Mouse (Mus musculus) lung, embryonic 16.5 days (tissue): Measurements from ENCODE around the gene Rsph3a. TPM values are rescaled to one million over a fixed set of nuclear protein-coding genes. Genes with fewer than 3 reads are reported as not detected.
"Not testable (repeated sequence)": the region's sequence is repeated elsewhere in the genome, so short reads cannot be mapped to it uniquely, and the experiment has no call there.

Experiments used
- ATAC-seq: fragments of 200-750 bp; cut with Nextera tagmentation; 2 replicates; pipeline ENCODE4 v1.8.0; 2017; ENCODE audit warnings: low read depth, mild to moderate bottlenecking, moderate library complexity
- H3K27ac ChIP-seq: fragments of 300-500 bp; sonication (generic); 2 replicates; pipeline ENCODE4 v1.5.1; 2014; ENCODE audit warnings: mild to moderate bottlenecking, control low read depth, low read length
- H3K27me3 ChIP-seq: fragments of 300-500 bp; sonication (generic); 2 replicates; pipeline ENCODE4 v1.6.1; 2014; ENCODE audit warnings: low read depth, low read length, mixed read lengths; ENCODE audit not compliant: control insufficient read depth, insufficient read depth
- H3K36me3 ChIP-seq: fragments of 300-500 bp; sonication (generic); 2 replicates; pipeline ENCODE4 v1.6.1; 2014; ENCODE audit warnings: low read length; ENCODE audit not compliant: control insufficient read depth, insufficient read depth
- H3K4me1 ChIP-seq: fragments of 300-500 bp; sonication (generic); replicated peaks from 2 replicates; pipeline ENCODE4 v1.6.1; 2014; ENCODE audit warnings: low read length, mixed read lengths; ENCODE audit not compliant: control insufficient read depth, insufficient read depth
- H3K4me2 ChIP-seq: fragments of 300-500 bp; sonication (generic); 2 replicates; pipeline ENCODE4 v1.6.1; 2014; ENCODE audit warnings: low read depth, low read length, control low read depth
- H3K4me3 ChIP-seq: fragments of 300-500 bp; sonication (generic); 2 replicates; pipeline ENCODE4 v1.5.1; 2014; ENCODE audit warnings: mild to moderate bottlenecking, low read length, control low read depth
- H3K9ac ChIP-seq: fragments of 300-500 bp; sonication (generic); 2 replicates; pipeline ENCODE4 v1.6.1; 2014; ENCODE audit warnings: low read length, control low read depth
- H3K9me3 ChIP-seq: fragments of 300-500 bp; sonication (generic); 2 replicates; pipeline ENCODE4 v1.6.1; 2016; ENCODE audit warnings: low read length; ENCODE audit not compliant: control insufficient read depth
- WGBS: fragments of 180-500 bp; shearing (Covaris S2); extraction: QIAGEN DNeasy Blood & Tissue Kit; methylation state at CpG from one replicate; pipeline ENCODE4 v1.1.7; 2014; 5-methylcytosine and 5-hydroxymethylcytosine counted together
- polyA plus RNA-seq: library from polyadenylated mRNA; unstranded; fragments of >200 nt; fragmentation: Nextera tagmentation; extraction: Ambion mirVana; gene quantifications from 2 replicates; pipeline ENCODE4 v1.2.1, GENCODE M21; 2015

The Rsph3a gene
- polyA plus RNA-seq: 57.6 and 74.4 TPM in 2 replicates

DNA sequence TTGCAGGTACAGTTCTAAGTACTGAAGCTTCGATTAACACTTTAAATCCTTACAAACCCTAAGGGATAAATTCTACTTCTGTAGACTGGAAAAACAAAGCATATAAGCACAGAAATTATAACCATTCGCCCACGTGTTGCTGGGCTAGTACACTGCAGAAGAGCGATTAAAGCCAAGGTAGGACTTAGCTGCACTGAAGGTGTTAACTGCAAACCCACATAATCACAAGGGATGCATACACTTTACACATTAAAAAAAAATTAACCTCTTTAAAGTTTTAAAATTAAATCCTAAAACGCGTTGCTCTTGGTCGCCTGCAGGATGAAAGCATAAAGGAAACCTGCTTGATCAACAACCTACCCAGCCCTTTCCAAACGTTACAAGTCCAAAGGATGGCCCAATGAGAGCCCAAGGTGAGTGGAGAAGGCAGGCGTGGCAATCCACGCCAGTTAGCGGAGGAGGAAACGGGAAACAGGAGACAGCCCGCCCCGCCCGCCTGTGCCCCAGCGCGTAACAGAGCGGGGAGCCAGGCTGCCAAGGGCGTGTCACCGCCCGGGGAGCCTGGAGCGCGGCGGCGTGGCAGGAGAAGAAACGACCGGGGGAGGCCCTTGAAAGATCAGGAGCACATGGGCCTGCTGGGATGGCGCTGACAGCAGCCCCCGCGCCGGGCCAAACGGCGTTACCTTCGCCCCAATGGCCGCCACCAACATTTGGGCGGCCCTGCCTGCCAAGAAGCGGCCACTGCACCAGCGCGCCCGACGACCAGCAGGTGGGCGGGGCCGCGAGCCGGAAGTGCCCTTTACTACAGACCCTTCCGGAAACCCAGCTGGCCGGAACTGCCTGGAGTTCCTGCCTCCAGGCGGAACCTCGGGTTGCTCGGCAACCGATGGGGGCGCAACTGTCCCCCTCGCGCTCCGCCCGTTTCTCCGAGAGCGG is at the start of gene Rsph3a:
TSS of gene Rsph3a (plus strand) at position 498 of the 936 bp plus-strand sequence.
- H3K9me3 ChIP-seq, H3K36me3 ChIP-seq, H3K27me3 ChIP-seq, H3K4me1 ChIP-seq: not testable (repeated sequence)
- H3K4me3 ChIP-seq: peak within 1 kb of the TSS; percentile 62
- WGBS: 2% methylated on average over 57 of the region's 58 CpGs
- H3K27ac ChIP-seq: peak within 1 kb of the TSS; percentile 92
- peak within 1 kb of the TSS; percentile 68 for H3K4me2 ChIP-seq
- peak within 1 kb of the TSS; percentile 71 for H3K9ac ChIP-seq
- peak; percentile 99 for ATAC-seq

DNA sequence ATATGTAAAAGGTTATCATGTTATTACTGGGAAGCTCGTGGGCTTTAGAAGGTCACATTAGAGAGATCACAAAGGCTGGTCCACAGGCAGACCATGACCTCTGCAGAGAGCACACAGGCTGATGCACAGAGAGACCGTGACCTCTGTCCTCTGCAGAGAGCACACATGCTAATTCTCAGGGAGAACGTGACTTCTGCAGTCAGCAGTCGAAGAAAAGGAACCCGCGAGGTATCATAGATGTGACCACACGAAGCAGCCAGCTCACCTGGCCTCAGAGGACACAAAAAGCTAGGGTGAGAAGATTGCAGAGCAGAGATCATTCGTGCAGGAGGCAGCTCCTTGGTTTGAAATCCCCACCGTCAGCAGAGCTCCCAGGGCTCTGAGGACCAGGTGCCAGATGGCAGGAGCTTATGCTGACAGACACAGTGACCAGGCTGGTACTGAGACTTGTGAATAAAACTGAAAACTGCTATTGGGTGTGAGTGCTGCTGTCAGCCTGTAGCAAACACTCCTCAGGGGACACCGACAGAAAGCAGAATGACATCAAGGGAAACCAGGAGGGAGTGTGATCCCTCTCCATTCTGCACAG is 49.3 kb upstream of the Rsph3a start:
- H3K9me3 ChIP-seq: no peaks in the 10 kb centered on the region
- no peak overlapping the region for H3K9ac ChIP-seq
- no peaks in the 10 kb centered on the region for H3K4me1 ChIP-seq
- H3K4me2 ChIP-seq: no peak overlapping the region
- H3K27ac ChIP-seq: no peak overlapping the region
- no peaks in the 10 kb centered on the region for H3K27me3 ChIP-seq
- no peaks in the 10 kb centered on the region for H3K36me3 ChIP-seq
- 63% methylated on average over 10 of the region's 10 CpGs for WGBS
- no peak for ATAC-seq
- H3K4me3 ChIP-seq: no peak overlapping the region

DNA sequence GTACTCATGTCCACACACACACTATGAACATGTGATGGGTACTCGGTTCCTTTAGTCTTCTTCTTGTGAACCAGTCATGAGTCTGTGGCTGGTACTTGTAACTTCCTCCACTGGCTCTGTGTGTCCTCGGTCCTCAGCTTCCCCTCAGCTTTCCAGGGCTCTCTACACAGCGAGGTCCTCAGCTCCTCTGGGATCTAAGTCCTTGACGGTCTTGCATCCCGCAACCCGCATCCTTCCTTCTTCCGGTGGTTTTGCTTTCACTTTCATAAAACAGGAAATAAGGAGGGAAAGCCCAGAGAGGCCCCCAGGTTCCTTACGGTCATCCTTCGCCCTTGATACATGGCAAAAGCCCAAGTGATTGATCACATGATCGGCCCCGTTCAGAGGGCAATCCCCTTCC is 48.3 kb upstream of the Rsph3a start:
- Histone ChIP-seq H3K9me3 (no peaks in the 10 kb centered on the region), H3K4me2 (peak overlapping the region; percentile 31), H3K4me3 (peak overlapping the region; percentile 1; the same call in 1 of the 2 replicates), H3K36me3 (no peaks in the 10 kb centered on the region), H3K4me1 (no peaks in the 10 kb centered on the region), H3K9ac (no peak overlapping the region), H3K27me3 (no peaks in the 10 kb centered on the region), H3K27ac (no peak overlapping the region)
- 68% methylated on average over 11 of the region's 11 CpGs for WGBS
- ATAC-seq: no peak

DNA sequence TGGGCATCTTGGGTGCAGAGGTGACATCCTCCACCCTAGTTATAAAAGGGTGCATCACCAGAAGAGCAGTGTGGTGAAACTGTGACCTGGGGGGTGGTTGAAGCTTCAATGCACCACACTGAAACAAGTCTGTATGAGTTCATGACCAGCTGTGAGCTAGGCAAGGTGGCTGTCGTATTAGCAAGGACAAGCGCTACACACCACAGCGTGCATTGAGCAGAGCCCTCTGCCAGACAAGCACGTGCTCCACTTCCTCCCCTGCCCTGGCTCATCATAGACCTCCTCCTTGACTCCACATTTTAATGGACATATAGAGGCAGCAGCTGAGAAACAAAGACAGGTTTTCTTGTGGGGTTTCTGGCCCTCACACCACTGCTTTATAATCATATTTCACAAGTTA is 47.7 kb upstream of the Rsph3a start:
- ATAC-seq: no peak
- Histone ChIP-seq H3K27me3 (no peaks in the 10 kb centered on the region), H3K4me1 (no peaks in the 10 kb centered on the region), H3K4me3 (no peak overlapping the region), H3K9me3 (no peaks in the 10 kb centered on the region), H3K36me3 (no peaks in the 10 kb centered on the region), H3K27ac (no peak overlapping the region), H3K9ac (no peak overlapping the region), H3K4me2 (no peak overlapping the region)
- WGBS: 72% methylated on average over 4 of the region's 4 CpGs

DNA sequence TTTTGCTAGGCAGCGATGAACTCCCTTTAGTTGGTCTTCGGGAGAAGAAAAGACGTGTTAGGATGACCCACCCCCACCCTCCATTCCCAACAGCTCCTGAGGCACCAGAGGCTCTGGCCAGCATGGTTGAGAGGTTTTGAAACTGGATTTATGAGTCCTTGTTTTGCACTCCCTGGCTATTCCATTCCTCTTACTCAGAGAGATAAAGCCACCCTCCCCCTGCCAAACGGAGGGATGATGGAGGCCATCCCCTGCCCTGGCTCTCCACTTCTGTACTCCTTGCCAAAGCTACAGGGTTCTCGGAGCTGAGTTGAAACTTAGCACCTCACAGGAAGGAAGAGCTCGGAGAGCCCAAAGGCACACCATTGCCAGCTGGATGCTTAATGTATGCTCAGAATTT is 46.2 kb upstream of the Rsph3a start:
- H3K4me2 ChIP-seq: no peak overlapping the region
- no peaks in the 10 kb centered on the region for H3K36me3 ChIP-seq
- ATAC-seq: no peak
- H3K9ac ChIP-seq: no peak overlapping the region
- H3K4me1 ChIP-seq: no peaks in the 10 kb centered on the region
- no peak overlapping the region for H3K4me3 ChIP-seq
- H3K27me3 ChIP-seq: no peaks in the 10 kb centered on the region
- 58% methylated on average over 6 of the region's 6 CpGs for WGBS
- H3K27ac ChIP-seq: no peak overlapping the region
- H3K9me3 ChIP-seq: no peaks in the 10 kb centered on the region

DNA sequence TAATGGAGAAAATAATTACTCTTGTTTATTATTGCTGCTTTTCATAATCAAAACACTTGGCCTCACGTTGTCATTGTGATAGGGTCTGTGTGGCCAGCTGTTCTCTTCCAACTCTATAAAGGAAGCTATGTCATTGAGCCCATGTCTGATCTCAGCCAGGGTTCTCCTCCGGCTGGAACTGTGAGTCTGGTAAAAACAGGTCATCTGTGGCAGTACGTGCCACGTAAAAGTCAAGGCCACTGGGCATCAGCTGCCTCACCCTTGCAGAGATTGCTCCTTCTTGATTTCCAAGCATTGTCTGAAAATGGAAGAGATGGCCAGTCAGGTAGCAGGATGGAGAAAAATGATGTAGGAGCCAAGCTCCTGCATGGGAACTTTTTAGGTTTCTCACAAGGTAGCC is 45.5 kb upstream of the Rsph3a start:
- ATAC-seq: no peak
- no peaks in the 10 kb centered on the region for H3K9me3 ChIP-seq
- H3K27ac ChIP-seq: no peak overlapping the region
- H3K36me3 ChIP-seq: no peaks in the 10 kb centered on the region
- H3K4me3 ChIP-seq: no peak overlapping the region
- H3K4me2 ChIP-seq: no peak overlapping the region
- H3K9ac ChIP-seq: no peak overlapping the region
- WGBS: 73% methylated on average over 4 of the region's 4 CpGs
- H3K4me1 ChIP-seq: no peaks in the 10 kb centered on the region
- no peaks in the 10 kb centered on the region for H3K27me3 ChIP-seq

DNA sequence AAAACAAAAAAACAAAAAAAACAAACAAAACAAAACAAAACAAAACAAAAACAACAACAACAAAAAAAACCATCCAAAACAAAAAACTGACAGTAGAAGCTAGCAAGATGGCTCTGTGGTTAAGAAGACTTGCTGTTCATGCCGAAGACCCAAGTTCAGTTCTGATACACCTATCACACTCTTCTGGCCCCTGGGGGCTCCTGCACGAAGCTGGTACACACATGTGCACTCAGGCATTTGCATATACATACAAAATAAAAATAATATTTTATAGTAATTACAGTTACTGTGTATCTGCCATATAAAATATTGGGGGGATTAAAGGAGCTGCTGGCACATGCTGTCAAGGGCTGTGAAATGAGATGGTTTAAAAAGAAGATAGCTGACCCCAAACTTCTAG is 43.9 kb upstream of the Rsph3a start:
- H3K4me1 ChIP-seq: no peaks in the 10 kb centered on the region
- no peak overlapping the region for H3K4me2 ChIP-seq
- no peaks in the 10 kb centered on the region for H3K9me3 ChIP-seq
- H3K27me3 ChIP-seq: no peaks in the 10 kb centered on the region
- no peaks in the 10 kb centered on the region for H3K36me3 ChIP-seq
- H3K4me3 ChIP-seq: no peak overlapping the region
- H3K27ac ChIP-seq: no peak overlapping the region
- H3K9ac ChIP-seq: no peak overlapping the region
- no peak for ATAC-seq
- WGBS: 71% methylated on average over 2 of the region's 2 CpGs

DNA sequence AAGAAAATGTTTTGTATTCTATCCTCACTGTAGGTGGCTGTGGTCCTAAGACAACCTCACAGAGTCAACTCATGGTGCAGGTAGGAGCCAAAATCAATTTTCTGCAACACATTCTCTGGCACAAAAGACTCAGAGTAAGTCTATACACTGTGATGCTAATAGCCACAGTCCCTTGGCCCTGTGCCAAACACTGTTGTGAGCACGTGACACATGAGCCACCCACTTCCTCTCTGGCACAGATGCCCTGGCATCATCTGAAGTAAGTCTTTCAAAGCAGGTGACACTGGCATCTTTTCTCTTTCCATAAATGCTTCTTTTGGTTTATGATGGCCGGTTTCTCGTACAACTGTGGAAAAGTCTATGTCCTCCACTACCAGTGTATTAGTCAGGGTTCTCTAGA is 43.1 kb upstream of the Rsph3a start:
- H3K4me3 ChIP-seq: no peak overlapping the region

DNA sequence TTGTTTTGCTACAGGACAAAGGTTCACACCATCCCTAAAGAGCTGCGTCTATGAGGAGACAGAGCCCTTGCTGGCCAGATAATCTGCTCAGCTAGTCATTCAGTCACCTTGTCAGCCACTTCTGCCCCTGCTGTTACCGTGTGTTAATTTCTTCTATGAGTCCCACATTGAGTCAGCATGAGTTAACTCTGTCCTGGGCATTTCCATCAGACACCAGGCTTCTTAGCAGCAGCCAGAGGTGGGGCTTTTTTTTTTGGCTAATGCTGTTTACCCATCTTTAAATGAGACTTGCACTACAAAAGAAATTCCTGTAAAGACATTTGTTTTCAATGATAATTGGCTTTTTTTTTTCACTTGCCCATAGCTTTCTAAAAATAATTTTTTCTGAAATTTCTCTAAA is 40.4 kb upstream of the Rsph3a start:
- no peak overlapping the region for H3K4me2 ChIP-seq
- WGBS: 20% methylated on average over 2 of the region's 2 CpGs
- H3K4me1 ChIP-seq: no peaks in the 10 kb centered on the region
- no peak overlapping the region for H3K27ac ChIP-seq
- no peak for ATAC-seq
- no peaks in the 10 kb centered on the region for H3K27me3 ChIP-seq
- H3K36me3 ChIP-seq: no peaks in the 10 kb centered on the region
- H3K9me3 ChIP-seq: no peaks in the 10 kb centered on the region
- H3K9ac ChIP-seq: no peak overlapping the region
- H3K4me3 ChIP-seq: no peak overlapping the region

More for the DNA sequence above, 43.1 kb upstream of the Rsph3a start:
- no peak overlapping the region for H3K27ac ChIP-seq
- no peaks in the 10 kb centered on the region for H3K9me3 ChIP-seq
- no peak for ATAC-seq
- no peaks in the 10 kb centered on the region for H3K36me3 ChIP-seq
- 60% methylated on average over 3 of the region's 3 CpGs for WGBS
- H3K27me3 ChIP-seq: no peaks in the 10 kb centered on the region
- no peak overlapping the region for H3K4me2 ChIP-seq
- no peaks in the 10 kb centered on the region for H3K4me1 ChIP-seq
- H3K9ac ChIP-seq: no peak overlapping the region
